Mouse (Mus musculus) embryonic facial prominence, embryonic 12.5 days (tissue): ENCODE measurements around the gene Dtx3. TPM values are rescaled to one million over a fixed set of nuclear protein-coding genes. Genes with fewer than 3 reads are reported as not detected.

Experiments used
- ATAC-seq: fragments of 200-750 bp; cut with Nextera tagmentation; 2 replicates; pipeline ENCODE4 v1.8.0; 2017; ENCODE audit not compliant: insufficient number of reproducible peaks, insufficient read depth, low FRiP score, low TSS enrichment
- H3K27ac ChIP-seq: fragments of 300-500 bp; sonication (generic); 2 replicates; pipeline ENCODE4 v1.5.1; 2016; ENCODE audit warnings: mild to moderate bottlenecking
- H3K27me3 ChIP-seq: fragments of 300-500 bp; sonication (generic); 2 replicates; pipeline ENCODE4 v1.6.1; 2016; ENCODE audit warnings: mild to moderate bottlenecking, moderate library complexity
- H3K36me3 ChIP-seq: fragments of 300-500 bp; sonication (generic); 2 replicates; pipeline ENCODE4 v1.6.1; 2016; ENCODE audit warnings: mild to moderate bottlenecking
- H3K4me1 ChIP-seq: fragments of 300-500 bp; sonication (generic); 2 replicates; pipeline ENCODE4 v1.6.1; 2016
- H3K4me2 ChIP-seq: fragments of 300-500 bp; sonication (generic); replicated peaks from 2 replicates; pipeline ENCODE4 v1.6.1; 2016; ENCODE audit warnings: mild to moderate bottlenecking, moderate library complexity
- H3K4me3 ChIP-seq: fragments of 300-500 bp; sonication (generic); 2 replicates; pipeline ENCODE4 v1.5.1; 2016; ENCODE audit warnings: mild to moderate bottlenecking
- H3K9ac ChIP-seq: fragments of 300-500 bp; sonication (generic); 2 replicates; pipeline ENCODE4 v1.6.1; 2016; ENCODE audit warnings: mild to moderate bottlenecking, moderate library complexity
- H3K9me3 ChIP-seq: fragments of 300-500 bp; sonication (generic); 2 replicates; pipeline ENCODE4 v1.6.1; 2016; ENCODE audit warnings: mild to moderate bottlenecking, moderate library complexity
- WGBS: fragments of 180-500 bp; shearing (Covaris S2); methylation state at CpG from one replicate; pipeline ENCODE4 v1.1.7; 2016; 5-methylcytosine and 5-hydroxymethylcytosine counted together
- polyA plus RNA-seq: library from polyadenylated mRNA; unstranded; fragments of >200 nt; fragmentation: Nextera tagmentation; extraction: Ambion mirVana; gene quantifications from 2 replicates; pipeline ENCODE4 v1.2.1, GENCODE M21; 2016

Gene Dtx3
- polyA plus RNA-seq, 1 experiment from 2014 or later = 172 TPM

DNA sequence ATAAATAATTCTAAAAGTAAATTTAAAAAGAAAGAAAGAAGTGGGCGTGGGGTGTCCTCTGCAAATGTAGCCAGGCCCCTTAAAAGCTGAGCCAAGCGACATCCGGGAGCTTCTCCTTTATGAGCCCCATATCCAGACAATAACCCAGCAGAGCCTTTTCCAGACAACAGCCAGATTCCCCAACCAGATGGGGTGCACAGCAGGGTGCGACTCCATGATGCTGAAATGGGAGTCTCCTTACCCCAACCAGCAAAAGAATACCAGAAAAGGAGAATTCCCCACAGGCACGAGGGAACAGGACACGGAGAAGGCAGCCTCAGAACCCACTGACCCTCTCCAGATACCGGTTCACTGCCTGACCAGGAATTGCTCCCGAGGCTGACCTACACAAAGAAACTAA lies 52.3 kb downstream of the Dtx3 start:
- Histone ChIP-seq H3K9ac (no peak overlapping the region), H3K4me3 (no peak overlapping the region), H3K27me3 (no peaks in the 10 kb centered on the region), H3K4me2 (no peak overlapping the region), H3K9me3 (no peaks in the 10 kb centered on the region), H3K27ac (no peak overlapping the region), H3K36me3 (no peaks in the 10 kb centered on the region), H3K4me1 (no peaks in the 10 kb centered on the region)
- 83% methylated on average over 8 of the region's 8 CpGs for WGBS
- ATAC-seq = no peak

DNA sequence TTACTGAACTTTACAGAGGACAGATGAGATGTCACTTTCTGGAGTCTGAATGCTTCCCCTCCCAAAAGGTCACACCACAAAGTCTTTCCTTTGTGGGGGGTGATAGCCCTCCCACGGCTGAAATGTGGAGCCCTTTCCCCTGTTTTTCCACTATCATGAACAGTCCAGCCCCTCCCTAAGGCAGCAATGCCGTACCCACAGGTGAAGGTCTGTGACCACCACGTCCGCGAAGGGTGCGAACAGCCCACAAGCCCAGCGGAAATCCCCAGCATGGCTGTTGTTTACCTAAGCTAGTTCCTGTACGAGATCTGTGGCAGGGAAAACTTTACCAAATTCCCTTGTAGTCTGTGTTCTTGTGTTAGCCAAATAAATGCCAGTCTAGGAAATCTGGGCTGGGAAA lies 54.0 kb downstream of the Dtx3 start:
- ATAC-seq = no peak
- Histone ChIP-seq H3K27ac (no peak overlapping the region), H3K4me2 (no peak overlapping the region), H3K9me3 (no peaks in the 10 kb centered on the region), H3K36me3 (no peaks in the 10 kb centered on the region), H3K27me3 (no peaks in the 10 kb centered on the region), H3K4me1 (no peaks in the 10 kb centered on the region), H3K9ac (no peak overlapping the region), H3K4me3 (no peak overlapping the region)
- WGBS = 78% methylated on average over 8 of the region's 8 CpGs

DNA sequence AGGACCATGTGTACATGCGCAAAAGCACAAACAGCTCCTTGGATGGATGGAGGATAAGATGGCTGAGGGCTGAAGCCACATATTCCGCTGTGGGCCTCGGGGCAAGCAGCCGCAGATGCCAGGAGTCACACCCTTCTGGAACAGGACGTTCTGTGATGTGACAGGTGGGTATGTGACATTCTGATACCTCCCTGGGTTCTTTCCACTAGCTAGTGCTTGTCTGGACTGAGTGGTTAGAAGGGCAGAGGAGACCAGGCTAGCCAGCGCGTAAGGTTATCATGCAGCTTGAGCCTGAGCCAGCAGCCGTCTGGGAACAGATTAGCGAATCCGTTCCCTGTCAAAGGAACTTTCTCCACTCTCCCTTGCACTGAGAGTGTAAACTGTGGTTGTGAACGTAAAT lies 54.6 kb downstream of the Dtx3 start:
- Histone ChIP-seq H3K4me1 (no peaks in the 10 kb centered on the region), H3K4me2 (no peak overlapping the region), H3K9me3 (no peaks in the 10 kb centered on the region), H3K36me3 (no peaks in the 10 kb centered on the region), H3K9ac (no peak overlapping the region), H3K4me3 (no peak overlapping the region), H3K27ac (no peak overlapping the region), H3K27me3 (no peaks in the 10 kb centered on the region)
- no peak for ATAC-seq
- WGBS = 85% methylated on average over 11 of the region's 11 CpGs

Other genes with a start within 250 kb of the Dtx3 start
- gene Ctdsp2, start 217.0 kb downstream of the Dtx3 start, polyA plus RNA-seq = 85.1 and 91.0 TPM in 2 replicates
- gene Avil, start 195.0 kb downstream of the Dtx3 start, polyA plus RNA-seq = 3.3 and 3.9 TPM in 2 replicates
- gene Tsfm, start 164.9 kb downstream of the Dtx3 start, polyA plus RNA-seq = 76.5 and 84.1 TPM in 2 replicates
- 51.6 and 53.1 TPM in 2 replicates for gene Mettl1, start 154.3 kb downstream of the Dtx3 start, polyA plus RNA-seq
- 0.45 and 0.61 TPM in 2 replicates for gene Eef1akmt3, start 154.2 kb downstream of the Dtx3 start, polyA plus RNA-seq
- gene Cyp27b1, start 147.5 kb downstream of the Dtx3 start, polyA plus RNA-seq = 0.09 and 0.10 TPM in 2 replicates
- gene March9, start 135.5 kb downstream of the Dtx3 start, polyA plus RNA-seq = 2.2 and 2.4 TPM in 2 replicates
- 2,215 and 2,234 TPM in 2 replicates for gene Cdk4, start 132.2 kb downstream of the Dtx3 start, polyA plus RNA-seq
- 167 and 170 TPM in 2 replicates for gene Tspan31, start 125.5 kb downstream of the Dtx3 start, polyA plus RNA-seq
- 0.32 and 0.82 TPM in 2 replicates for gene Agap2, start 120.4 kb downstream of the Dtx3 start, polyA plus RNA-seq
- 72.9 and 75.7 TPM in 2 replicates for gene Os9, start 74.6 kb downstream of the Dtx3 start, polyA plus RNA-seq
- gene B4galnt1, start 30.5 kb downstream of the Dtx3 start, polyA plus RNA-seq = 4.6 and 6.2 TPM in 2 replicates
- gene Slc26a10, start 15.1 kb downstream of the Dtx3 start, polyA plus RNA-seq = 1.9 and 3.0 TPM in 2 replicates
- gene Arhgef25, start 5.6 kb downstream of the Dtx3 start, polyA plus RNA-seq = 85.0 and 96.5 TPM in 2 replicates
- gene Pip4k2c, start 15.9 kb upstream of the Dtx3 start, polyA plus RNA-seq = 29.0 and 30.5 TPM in 2 replicates
- 13.5 and 16.8 TPM in 2 replicates for gene Kif5a, start 67.6 kb upstream of the Dtx3 start, polyA plus RNA-seq
- gene Dctn2, start 70.6 kb upstream of the Dtx3 start, polyA plus RNA-seq = 199 and 213 TPM in 2 replicates
- 17.2 and 23.3 TPM in 2 replicates for gene Mbd6, start 93.3 kb upstream of the Dtx3 start, polyA plus RNA-seq
- gene Mars, start 116.1 kb upstream of the Dtx3 start, polyA plus RNA-seq = 138 and 142 TPM in 2 replicates
- 1.8 and 2.6 TPM in 2 replicates for gene Arhgap9, start 126.2 kb upstream of the Dtx3 start, polyA plus RNA-seq
- 15.5 and 16.4 TPM in 2 replicates for gene Gli1, start 146.2 kb upstream of the Dtx3 start, polyA plus RNA-seq
- gene Inhbe, start 158.7 kb upstream of the Dtx3 start, polyA plus RNA-seq = 0.03 TPM in 1 of 2 replicates, not detected in the other
- 0.09 TPM in 1 of 2 replicates, not detected in the other for gene Inhbc, start 174.7 kb upstream of the Dtx3 start, polyA plus RNA-seq
- gene R3hdm2, start 184.6 kb upstream of the Dtx3 start, polyA plus RNA-seq = 44.9 and 53.0 TPM in 2 replicates